Mouse (Mus musculus) liver, postnatal 0 days (tissue): ENCODE data around the gene Srbd1. TPM values are rescaled to one million over a fixed set of nuclear protein-coding genes. Genes with fewer than 3 reads are reported as not detected.
A peak's percentile ranks its signal among the peaks of the same experiment; 100 is the strongest.

ENCODE experiments used
- ATAC-seq: fragments of 200-750 bp; cut with Nextera tagmentation; 2 replicates; pipeline ENCODE4 v1.8.0; 2017; ENCODE audit warnings: mild to moderate bottlenecking, moderate library complexity
- DNase-seq: peaks from one replicate; pipeline ENCODE4 v3.0.0-alpha.2; 2016
- H3K27ac ChIP-seq: fragments of 300-500 bp; sonication (generic); 2 replicates; pipeline ENCODE4 v1.5.1; 2014; ENCODE audit warnings: antibody characterized with exemption, moderate library complexity, mild to moderate bottlenecking, low read depth
- H3K27me3 ChIP-seq: fragments of 300-500 bp; sonication (generic); 2 replicates; pipeline ENCODE4 v1.6.1; 2014; ENCODE audit warnings: low read length, control low read depth, mixed read lengths; ENCODE audit not compliant: insufficient read depth
- H3K36me3 ChIP-seq: fragments of 300-500 bp; sonication (generic); replicated peaks from 2 replicates; pipeline ENCODE4 v1.6.1; 2014; ENCODE audit warnings: mild to moderate bottlenecking, control low read depth, low read length, moderate library complexity, mixed read lengths; ENCODE audit not compliant: insufficient read depth
- H3K4me1 ChIP-seq: fragments of 300-500 bp; sonication (generic); 2 replicates; pipeline ENCODE4 v1.6.1; 2014; ENCODE audit warnings: antibody characterized with exemption, mild to moderate bottlenecking, control low read depth; ENCODE audit not compliant: insufficient read depth
- H3K4me2 ChIP-seq: fragments of 300-500 bp; sonication (generic); 2 replicates; pipeline ENCODE4 v1.6.1; 2014; ENCODE audit warnings: low read depth, mild to moderate bottlenecking, low read length, moderate library complexity, mixed read lengths
- H3K4me3 ChIP-seq: fragments of 300-500 bp; sonication (generic); 2 replicates; pipeline ENCODE4 v1.5.1; 2014; ENCODE audit warnings: low read depth, low read length
- H3K9ac ChIP-seq: fragments of 300-500 bp; sonication (generic); replicated peaks from 2 replicates; pipeline ENCODE4 v1.6.1; 2014; ENCODE audit warnings: mild to moderate bottlenecking, moderate library complexity
- H3K9me3 ChIP-seq: fragments of 300-500 bp; sonication (generic); 2 replicates; pipeline ENCODE4 v1.6.1; 2016; ENCODE audit warnings: mild to moderate bottlenecking, control low read depth, low read length, mixed read lengths
- CTCF ChIP-seq: sonication (generic); IDR thresholded peaks from 2 replicates; pipeline ENCODE4 v1.5.1; 2016; ENCODE audit warnings: antibody characterized with exemption, low read depth
- EP300 ChIP-seq: IDR thresholded peaks from 2 replicates; pipeline ENCODE4 v1.6.1; 2016; ENCODE audit warnings: antibody characterized with exemption, low read depth, mild to moderate bottlenecking
- WGBS: fragments of 180-500 bp; shearing (Covaris S2); extraction: QIAGEN DNeasy Blood & Tissue Kit; methylation state at CpG from one replicate; pipeline ENCODE4 v1.1.7; 2014; ENCODE audit not compliant: insufficient replicate concordance; 5-methylcytosine and 5-hydroxymethylcytosine counted together
- polyA plus RNA-seq: library from polyadenylated mRNA; unstranded; fragments of >200 nt; fragmentation: Nextera tagmentation; extraction: Ambion mirVana; gene quantifications from 2 replicates; pipeline ENCODE4 v1.2.1, GENCODE M21; 2015

The Srbd1 gene
- polyA plus RNA-seq, 1 experiment from 2014 or later, result 3.9 TPM

GRCm38 (mm10) chr17:86063461-86063860 lies 81.5 kb downstream of the Srbd1 start:
- Histone ChIP-seq H3K27me3 (no peaks in the 10 kb centered on the region), H3K36me3 (no peaks in the 10 kb centered on the region), H3K4me3 (no peak overlapping the region), H3K27ac (no peak overlapping the region), H3K9me3 (no peaks in the 10 kb centered on the region), H3K4me1 (no peaks in the 10 kb centered on the region), H3K4me2 (no peak overlapping the region), H3K9ac (no peak overlapping the region)
- ATAC-seq (peak; percentile 61; the same call in 1 of the 2 replicates), DNase-seq (peak; percentile 71)
- TF ChIP-seq CTCF (peak; percentile 93), EP300 (no peak)
- 25% methylated on average over 5 of the region's 5 CpGs for WGBS

GRCm38 (mm10) chr17:86060911-86061310 lies 84.1 kb downstream of the Srbd1 start:
- H3K4me1 ChIP-seq, result no peaks in the 10 kb centered on the region
- H3K27me3 ChIP-seq, result no peaks in the 10 kb centered on the region
- H3K4me2 ChIP-seq, result no peak overlapping the region
- no peak overlapping the region for H3K9ac ChIP-seq
- no peaks in the 10 kb centered on the region for H3K36me3 ChIP-seq
- WGBS, result 54% methylated on average over 5 of the region's 5 CpGs
- TF ChIP-seq CTCF, result no peak
- no peak for TF ChIP-seq EP300
- no peaks in the 10 kb centered on the region for H3K9me3 ChIP-seq
- DNase-seq, result no peak
- H3K4me3 ChIP-seq, result no peak overlapping the region
- ATAC-seq, result no peak
- no peak overlapping the region for H3K27ac ChIP-seq

GRCm38 (mm10) chr17:86040221-86040984 lies 104.6 kb downstream of the Srbd1 start:
- DNase-seq, result peak; percentile 42
- TF ChIP-seq EP300 (no peak), CTCF (no peak)

GRCm38 (mm10) chr17:86039741-86040140 lies 105.2 kb downstream of the Srbd1 start:
- H3K4me3 ChIP-seq, result no peak overlapping the region
- H3K27me3 ChIP-seq, result no peaks in the 10 kb centered on the region
- no peak overlapping the region for H3K27ac ChIP-seq
- no peaks in the 10 kb centered on the region for H3K36me3 ChIP-seq
- no peak for TF ChIP-seq CTCF
- no peak for TF ChIP-seq EP300
- no peak overlapping the region for H3K4me2 ChIP-seq
- DNase-seq (no peak), ATAC-seq (no peak)
- H3K9ac ChIP-seq, result no peak overlapping the region
- no peaks in the 10 kb centered on the region for H3K4me1 ChIP-seq
- no peaks in the 10 kb centered on the region for H3K9me3 ChIP-seq
- WGBS, result 90% methylated on average over 3 of the region's 3 CpGs

More at GRCm38 (mm10) chr17:86040221-86040984, 104.6 kb downstream of the Srbd1 start:
- Histone ChIP-seq H3K4me1 (no peaks in the 10 kb centered on the region), H3K27me3 (no peaks in the 10 kb centered on the region), H3K36me3 (no peaks in the 10 kb centered on the region), H3K4me3 (no peak overlapping the region), H3K9me3 (no peaks in the 10 kb centered on the region), H3K27ac (no peak overlapping the region), H3K4me2 (no peak overlapping the region), H3K9ac (no peak overlapping the region)
- no peak for ATAC-seq
- WGBS, result 76% methylated on average over 13 of the region's 13 CpGs

- Histone ChIP-seq H3K4me1 (no peaks in the 10 kb centered on the region), H3K9ac (no peak overlapping the region), H3K36me3 (no peaks in the 10 kb centered on the region), H3K27ac (no peak overlapping the region), H3K4me3 (no peak overlapping the region), H3K27me3 (no peaks in the 10 kb centered on the region), H3K4me2 (no peak overlapping the region), H3K9me3 (no peaks in the 10 kb centered on the region)
- TF ChIP-seq CTCF, result no peak
- TF ChIP-seq EP300, result no peak
- WGBS, result 55% methylated on average over 13 of the region's 13 CpGs
- DNase-seq, result no peak
- ATAC-seq, result no peak
Observed at GRCm38 (mm10) chr17:86038211-86038648, 106.7 kb downstream of the Srbd1 start.

GRCm38 (mm10) chr17:86035576-86035975 lies 109.4 kb downstream of the Srbd1 start:
- Histone ChIP-seq H3K36me3 (no peaks in the 10 kb centered on the region), H3K27me3 (no peaks in the 10 kb centered on the region), H3K4me2 (no peak overlapping the region), H3K4me3 (no peak overlapping the region), H3K9me3 (no peaks in the 10 kb centered on the region), H3K9ac (no peak overlapping the region), H3K4me1 (no peaks in the 10 kb centered on the region), H3K27ac (no peak overlapping the region)
- ATAC-seq (no peak), DNase-seq (no peak)
- 90% methylated on average over 3 of the region's 3 CpGs for WGBS
- TF ChIP-seq CTCF (no peak), EP300 (no peak)
